Mouse (Mus musculus) adrenal gland, postnatal 4 days (tissue): Measurements from ENCODE around the gene Tsg101. TPM values are rescaled to one million over a fixed set of nuclear protein-coding genes. Genes with fewer than 3 reads are reported as not detected.

Experiments used
- DNase-seq, 2 experiments: peaks; one replicate each; pipeline ENCODE4 v3.0.0; 2021 to 2022; ENCODE audit warnings: low spot score in 2 of 2, mixed read lengths in 2 of 2
- total RNA-seq, 2 experiments: library from RNA; stranded (reverse); gene quantifications; 2 replicates each; pipeline ENCODE4 v1.2.3; 2021

The Tsg101 gene
- total RNA-seq, 2 experiments from 2014 or later: 85.1 to 86.3 TPM

DNA sequence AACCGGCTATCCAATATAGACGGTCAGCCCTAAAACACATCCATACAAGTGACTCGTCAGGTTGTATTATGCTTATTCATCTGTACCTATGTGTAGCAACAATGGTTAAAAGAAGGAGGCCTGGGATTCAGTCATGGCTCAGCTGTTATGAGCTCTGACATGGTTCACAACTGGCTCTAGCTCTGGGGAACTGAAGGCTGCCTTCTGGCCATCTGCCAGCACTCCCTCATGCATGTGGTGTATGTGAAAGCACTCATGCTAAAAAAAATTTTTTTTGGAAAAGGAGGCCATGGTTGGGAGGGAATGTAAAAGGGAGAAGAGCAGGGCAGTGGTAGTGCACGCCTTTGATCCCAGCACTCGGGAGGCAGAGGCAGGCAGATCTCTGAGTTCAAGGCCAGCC, 39.9 kb downstream of the Tsg101 start:
- DNase-seq: no peak

GRCm38 (mm10) chr7:46877255-46877654, 42.5 kb downstream of the Tsg101 start:
- DNase-seq: no peak

- DNase-seq: no peak
These were observed 42.9 kb downstream of the Tsg101 start for GRCm38 (mm10) chr7:46876841-46877240.

GRCm38 (mm10) chr7:46871988-46872387, 47.8 kb downstream of the Tsg101 start:
- no peak for DNase-seq

DNA sequence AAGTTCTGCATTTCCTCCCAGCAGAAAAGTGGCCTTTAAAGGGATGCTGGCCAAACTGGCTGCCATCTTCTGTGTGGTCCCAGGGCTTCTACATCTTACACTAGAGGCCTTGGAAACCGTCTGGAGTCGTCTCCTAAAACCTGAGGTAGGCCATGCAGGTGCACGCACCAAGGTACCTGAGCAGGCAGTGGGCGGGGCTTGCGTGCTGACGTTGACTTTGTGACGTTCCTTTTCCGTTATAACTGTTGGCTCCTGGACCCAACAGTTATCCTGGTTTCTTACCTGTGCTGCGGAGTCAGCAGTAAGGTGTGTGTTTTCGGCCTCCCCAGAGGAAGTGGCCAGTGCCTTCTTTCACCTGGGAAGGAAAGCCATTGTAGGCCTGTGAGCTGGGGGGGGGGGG, 58.8 kb downstream of the Tsg101 start, which contains the start of gene Ldhc:
Gene Ldhc (plus strand): TSS at position 208 of the 400 bp plus-strand sequence.
- DNase-seq: no peak

DNA sequence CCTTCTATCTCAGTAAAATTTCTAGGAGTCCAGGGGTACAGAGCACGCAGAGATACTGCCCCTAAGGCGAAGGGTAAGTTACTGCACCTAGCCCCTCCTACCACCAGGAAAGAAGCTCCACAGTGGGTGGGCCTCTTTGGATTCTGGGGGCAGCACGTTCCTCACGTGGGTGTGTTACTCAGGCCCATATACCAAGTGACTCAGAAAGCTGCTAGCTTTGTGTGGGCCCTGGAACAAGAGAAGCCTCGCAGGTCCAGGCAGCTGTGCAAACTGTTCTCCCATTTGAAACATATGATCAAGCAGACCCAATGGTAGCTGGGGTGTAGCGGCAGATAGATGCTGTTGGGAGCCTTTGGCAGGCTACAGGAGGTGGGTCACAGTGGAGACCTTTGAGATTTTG, 60.7 kb downstream of the Tsg101 start:
- DNase-seq: no peak

DNA sequence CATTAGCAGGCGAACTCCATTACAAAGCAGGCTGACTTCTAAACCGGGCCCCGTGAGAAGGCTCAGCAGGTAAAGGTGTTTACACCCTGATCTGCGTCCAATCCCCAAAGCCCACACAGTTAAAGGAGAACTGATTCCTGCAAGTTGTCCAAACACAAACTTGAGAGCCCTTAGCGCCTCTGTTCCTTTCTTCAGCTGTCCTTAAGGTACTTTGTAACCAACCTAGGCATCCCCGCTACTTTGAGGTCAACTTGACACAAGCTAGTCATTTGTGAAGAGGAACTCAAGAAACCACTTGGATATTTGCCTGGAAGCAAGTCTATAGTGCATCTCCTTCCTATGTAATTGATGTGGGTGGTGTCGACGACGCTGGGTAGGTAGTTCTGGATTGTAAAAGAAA, 62.3 kb downstream of the Tsg101 start:
- DNase-seq: no peak

DNA sequence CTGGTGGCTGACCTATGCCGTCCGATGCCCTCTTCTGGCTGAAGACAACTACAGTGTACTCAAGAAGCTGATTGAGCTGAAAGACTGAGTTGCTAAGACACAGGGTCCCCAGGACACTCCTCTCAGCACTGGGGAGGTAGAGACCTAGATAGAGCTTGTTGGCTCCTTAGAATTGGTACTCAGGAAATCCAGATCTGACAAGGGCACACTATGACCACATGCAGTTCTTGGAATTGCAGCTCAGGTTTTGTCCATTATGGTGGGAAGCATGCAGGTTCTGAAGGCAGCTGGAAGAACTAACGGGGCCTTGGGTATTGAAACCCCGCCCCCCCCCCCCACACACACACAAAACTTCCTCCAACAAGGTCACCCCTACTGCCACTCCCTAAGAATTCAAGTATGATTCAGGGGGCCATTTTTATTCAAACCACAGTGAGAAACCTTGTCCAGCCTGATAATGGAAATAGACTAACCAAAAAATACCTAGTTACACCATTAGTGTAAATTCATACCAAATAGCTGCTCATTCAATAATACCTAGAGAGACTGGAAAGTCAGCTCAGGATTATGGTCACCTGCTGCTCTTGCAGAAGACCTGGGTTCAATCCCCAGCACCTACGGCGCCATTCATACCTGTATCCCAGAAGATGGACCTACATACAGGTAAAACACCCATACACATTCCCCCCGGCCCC, 63.8 kb downstream of the Tsg101 start:
- no peak for DNase-seq

DNA sequence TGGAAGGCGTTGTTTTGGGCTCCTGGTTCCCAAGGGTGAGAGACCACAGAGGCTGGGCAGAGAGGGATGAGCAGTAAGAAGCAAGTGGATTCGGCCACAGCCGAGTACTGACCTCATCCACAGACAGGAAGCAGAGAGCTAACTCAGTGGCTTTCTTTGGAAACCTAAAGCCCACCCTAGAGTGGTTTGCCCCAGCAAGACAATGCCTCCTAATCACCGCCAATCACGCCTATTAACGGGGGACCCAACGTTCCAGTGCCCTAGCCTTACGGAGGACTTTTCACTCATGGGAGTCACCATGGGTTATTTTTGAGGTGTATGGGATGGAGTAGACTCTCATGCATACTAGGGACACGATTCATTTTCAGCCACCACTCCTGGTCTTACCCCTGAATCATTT, 66.4 kb downstream of the Tsg101 start:
- no peak for DNase-seq

GRCm38 (mm10) chr7:46852666-46853065, 67.1 kb downstream of the Tsg101 start:
- DNase-seq: no peak

DNA sequence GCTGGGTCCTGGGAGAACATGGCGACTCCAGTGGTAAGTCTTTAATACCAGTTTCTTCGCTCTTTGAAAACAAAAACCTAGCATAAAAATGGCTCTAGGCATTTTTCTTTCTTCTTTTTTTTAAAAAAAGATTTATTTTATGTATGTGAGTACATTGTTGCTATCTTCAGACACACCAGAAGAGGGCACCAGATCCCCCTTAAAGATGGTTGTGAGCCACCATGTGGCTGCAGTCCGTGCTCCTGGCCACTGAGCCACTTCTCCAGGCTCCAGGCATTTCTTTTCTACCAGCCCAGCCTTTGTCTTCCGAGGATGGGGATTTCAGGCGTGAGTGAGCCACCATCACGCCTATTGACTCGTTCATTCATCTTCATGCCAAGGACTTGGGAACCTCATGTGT, 68.7 kb downstream of the Tsg101 start:
- no peak for DNase-seq

DNA sequence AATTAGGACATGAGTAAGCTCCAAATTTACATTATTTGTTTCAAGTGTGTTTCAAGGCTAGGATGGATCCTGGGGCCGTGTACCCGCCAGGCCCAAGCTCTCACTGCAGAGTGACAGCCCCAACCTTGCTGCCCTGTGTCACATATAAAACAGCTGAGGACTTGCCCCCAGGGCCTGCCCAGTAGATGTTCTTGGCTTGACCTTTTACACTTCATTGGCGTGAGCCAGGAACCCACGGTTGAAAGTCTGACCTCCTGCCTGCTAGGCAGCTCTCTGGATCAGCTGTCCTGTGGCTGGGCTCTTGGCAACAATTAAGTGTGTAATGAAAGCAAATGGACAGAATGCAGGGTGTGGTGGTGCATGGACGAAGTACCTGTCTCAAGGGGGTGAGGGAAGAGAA, 70.5 kb downstream of the Tsg101 start:
- no peak for DNase-seq

DNA sequence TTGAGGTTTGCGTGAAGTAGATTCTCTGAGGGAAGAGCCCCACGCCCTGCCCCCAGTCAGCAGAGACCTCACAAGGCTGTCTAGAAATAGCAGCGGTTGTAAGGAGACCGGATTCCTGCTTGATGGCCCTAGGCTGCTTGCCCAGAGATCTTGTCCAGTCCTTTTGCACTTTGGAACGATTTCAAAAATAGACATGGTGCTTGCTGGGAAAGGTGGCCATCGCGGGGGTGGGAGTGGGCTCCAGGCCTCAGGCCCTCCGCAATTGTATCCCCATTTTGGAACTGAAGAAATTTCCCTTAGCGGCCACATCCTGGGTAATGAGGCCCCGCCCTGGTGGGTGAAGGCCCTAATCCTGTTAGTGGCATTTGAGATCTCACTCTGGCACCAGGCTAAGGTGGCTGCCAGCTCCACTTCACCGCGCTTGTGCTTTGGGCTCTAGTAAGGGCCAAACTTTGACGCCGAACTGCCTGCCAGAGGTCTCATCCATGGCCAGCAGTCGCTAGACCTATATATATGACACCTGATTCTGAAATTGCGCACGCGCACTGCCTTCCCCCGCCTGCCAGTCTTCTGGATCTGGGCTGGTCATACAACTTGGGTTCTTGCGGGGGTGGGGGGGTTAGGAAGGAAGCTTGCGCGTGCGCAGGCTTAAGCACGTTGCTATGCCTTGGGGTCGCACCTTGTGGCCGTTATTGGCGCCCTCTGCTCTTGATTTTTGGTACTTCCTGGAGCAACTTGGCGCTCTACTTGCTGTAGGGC, 73.1 kb downstream of the Tsg101 start:
- DNase-seq: peak; percentile 9 to 37

DNA sequence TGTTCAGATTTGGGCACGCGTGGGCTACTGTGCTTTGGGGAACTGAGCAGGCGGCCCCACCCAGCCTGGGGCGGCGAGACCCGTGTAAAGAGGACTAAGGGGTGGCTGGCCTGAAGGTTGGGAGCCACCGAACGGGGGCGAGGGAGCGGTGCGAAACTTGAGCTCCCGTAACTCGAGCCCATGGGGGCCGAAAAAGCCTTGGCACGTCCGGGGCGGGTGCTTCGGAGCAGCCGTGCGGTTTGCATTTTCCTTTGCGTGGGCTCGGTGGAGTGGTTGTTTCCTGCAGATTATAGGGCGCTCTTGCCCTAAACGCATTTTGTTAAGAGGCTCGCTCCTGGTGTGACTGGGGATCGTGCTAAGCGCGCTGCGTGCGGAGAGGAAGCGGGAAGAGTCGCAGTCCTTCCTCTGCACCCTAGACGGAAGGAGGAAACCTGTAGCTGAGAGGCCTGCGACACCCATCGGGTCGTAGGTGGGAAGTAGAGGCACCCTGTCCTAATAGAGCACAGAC, 73.7 kb downstream of the Tsg101 start:
- no peak for DNase-seq

DNA sequence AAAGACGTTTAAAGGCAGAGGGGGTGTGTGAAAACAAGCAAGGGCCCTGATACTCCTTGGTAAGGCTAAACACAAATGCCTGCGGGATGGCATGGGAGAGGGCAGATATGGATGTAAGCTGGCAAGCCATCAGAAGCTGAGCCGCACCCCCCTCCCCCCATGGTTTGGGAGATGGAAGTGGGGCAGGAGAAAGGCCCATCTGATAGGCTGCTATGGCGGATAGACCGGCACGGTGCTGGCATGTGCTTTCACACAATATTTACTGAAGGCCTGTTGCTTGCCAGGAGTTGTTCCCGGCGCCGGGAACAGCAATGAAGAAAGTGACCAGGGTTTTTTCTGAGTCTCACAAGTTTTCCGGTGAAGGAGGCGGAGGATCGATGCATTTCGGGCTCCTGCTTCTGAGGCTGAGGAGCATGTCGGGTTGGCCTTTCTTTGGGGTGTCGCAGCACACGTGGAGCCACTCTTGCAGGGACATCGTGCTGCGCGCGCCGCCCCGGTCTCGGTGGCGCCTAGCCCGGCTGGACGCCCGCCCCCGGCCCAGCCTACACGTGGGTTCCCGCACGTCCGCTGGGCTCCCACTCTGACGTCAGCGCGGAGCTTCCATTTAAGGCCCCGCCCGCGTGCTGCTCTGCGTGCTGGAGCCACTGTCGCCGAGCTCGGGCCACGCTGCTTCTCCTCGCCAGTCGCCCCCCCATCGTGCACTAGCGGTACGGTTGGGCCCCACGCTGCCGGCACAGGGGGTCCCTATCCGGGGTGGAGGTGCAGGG, 74.4 kb downstream of the Tsg101 start:
- DNase-seq: peak; percentile 73 to 82

- DNase-seq: no peak
These were observed 76.2 kb downstream of the Tsg101 start for GRCm38 (mm10) chr7:46843576-46843975.

- DNase-seq: no peak
These were observed 77.5 kb downstream of the Tsg101 start for GRCm38 (mm10) chr7:46842278-46842677.

DNA sequence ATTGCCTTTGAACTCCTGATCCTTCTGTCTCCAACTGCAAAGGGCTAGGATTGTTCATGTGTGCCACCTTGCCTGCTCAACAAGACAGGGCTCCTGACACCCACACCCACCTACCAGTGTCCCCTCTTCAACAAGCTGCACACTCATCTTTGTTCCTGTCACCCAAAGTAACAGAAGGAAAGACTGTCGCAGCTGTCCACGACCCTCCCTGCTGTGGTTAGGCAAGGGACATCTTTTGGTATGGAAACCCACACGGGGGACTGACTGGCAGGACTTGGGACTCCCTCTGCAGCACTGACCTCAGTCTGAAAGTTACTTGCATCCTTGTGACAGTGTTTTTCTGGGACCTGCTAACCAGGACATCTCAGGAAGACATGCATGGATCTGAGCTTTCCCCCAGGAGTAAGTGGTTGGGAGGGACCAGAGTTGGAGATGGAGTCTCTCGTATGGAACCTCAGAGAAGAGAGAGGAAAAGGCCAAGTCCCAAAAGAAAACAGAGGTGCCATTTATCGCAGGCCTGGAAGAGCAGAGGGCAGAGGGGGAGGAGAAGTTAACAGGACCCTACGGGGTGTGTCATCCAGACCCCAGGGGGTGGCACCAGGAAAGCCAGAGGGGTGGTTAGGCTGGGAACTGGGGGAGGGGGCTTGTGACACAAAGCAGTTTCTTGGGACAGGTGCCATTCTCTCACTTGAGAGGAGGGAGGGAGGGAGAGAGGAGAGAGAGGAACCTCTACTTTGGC, 78.8 kb downstream of the Tsg101 start, which contains the start of gene Ldha:
Gene Ldha (plus strand): TSS at position 689 of the 739 bp plus-strand sequence.
- no peak for DNase-seq

GRCm38 (mm10) chr7:46840326-46840725, 79.4 kb downstream of the Tsg101 start:
- DNase-seq: no peak

DNA sequence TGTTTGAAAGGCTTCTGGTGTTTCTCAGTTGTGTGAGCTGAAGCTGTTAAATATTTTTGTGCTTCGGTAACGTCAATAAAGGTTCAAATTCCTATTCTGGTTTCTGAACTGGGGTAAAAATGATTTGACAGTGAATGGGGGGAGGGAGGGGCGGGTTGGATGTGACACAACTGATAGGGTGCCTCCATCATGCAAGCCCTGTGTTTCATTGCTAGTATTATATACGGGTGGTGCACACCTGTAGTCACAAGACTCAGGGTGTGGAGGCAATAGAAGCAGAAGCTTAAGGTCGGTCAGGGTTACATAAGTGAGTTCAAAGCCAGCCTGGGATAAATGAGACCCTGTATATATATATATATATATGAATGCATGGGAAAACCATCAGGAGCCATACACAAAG, 79.9 kb downstream of the Tsg101 start:
- no peak for DNase-seq

DNA sequence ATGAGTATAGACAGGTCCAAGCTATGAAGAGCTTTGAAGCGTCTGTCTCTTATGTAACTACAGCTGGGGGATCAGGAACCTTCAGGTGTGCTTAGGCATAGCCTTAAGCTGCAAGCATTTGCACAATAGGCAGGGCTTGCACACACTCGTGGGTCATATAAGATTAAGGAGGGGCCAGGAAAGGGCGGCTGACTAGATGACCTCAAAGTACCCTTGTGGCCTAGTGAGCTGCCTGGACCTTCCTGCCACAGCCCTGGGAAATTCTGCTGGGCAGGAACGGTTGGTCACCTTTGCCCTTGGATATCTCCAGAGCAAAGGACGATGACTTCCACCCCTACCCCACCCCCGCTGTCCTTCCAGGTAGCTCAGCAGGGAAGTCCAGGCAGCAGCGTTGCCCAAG, 80.3 kb downstream of the Tsg101 start:
- no peak for DNase-seq
